Comparison of ENCODE assay signal across 17 mouse cellular contexts in genomic region chr1:59573843-59574242, GRCm38 (mm10). TPM values are rescaled to one million over a fixed set of nuclear protein-coding genes. Genes with fewer than 3 reads are reported as not detected.
DNase-seq lines count a peak whose midpoint lies in the region; ATAC-seq and TF ChIP-seq lines count a peak whose summit lies in the region.
"Had no signal": no experiment of that assay in that cellular context is flagged by ENCODE, and none has a peak within 500 bp of the region (broad histone marks: within the 10 kb centered on the region; RNA-seq: fewer than 3 reads in every experiment).

No protein-coding gene starts in this region.

- H3K9me3 ChIP-seq in lung, embryonic 14.5 days (ENCODE audit: low read depth, low read length) = no peaks in the 10 kb centered on the region
- H3K9me3 ChIP-seq in forebrain, embryonic 12.5 days = no peaks in the 10 kb centered on the region
- no peaks in the 10 kb centered on the region for H3K9me3 ChIP-seq in hindbrain, embryonic 16.5 days (ENCODE audit: control insufficient read depth, low read length)
- no peaks in the 10 kb centered on the region for H3K9me3 ChIP-seq in neural tube, embryonic 14.5 days (ENCODE audit: control insufficient read depth, low read length)
- H3K9me3 ChIP-seq in intestine, postnatal 0 days (ENCODE audit: control insufficient read depth) = no peaks in the 10 kb centered on the region
- H3K9me3 ChIP-seq: intestine, embryonic 15.5 days had no signal

- peaks cover 6% of the 10 kb centered on the region; the same call in 1 of the 2 replicates for H3K4me1 ChIP-seq in lung, embryonic 14.5 days (ENCODE audit: insufficient read depth)
- peaks cover 20% of the 10 kb centered on the region for H3K4me1 ChIP-seq in forebrain, embryonic 12.5 days
- H3K4me1 ChIP-seq in hindbrain, embryonic 16.5 days (ENCODE audit: control insufficient read depth, insufficient read depth, low read depth, low read length) = peaks cover 7% of the 10 kb centered on the region; the same call in 1 of the 2 replicates
- H3K4me1 ChIP-seq in neural tube, embryonic 14.5 days (ENCODE audit: control insufficient read depth, insufficient read depth, low read length) = peaks cover 8% of the 10 kb centered on the region
- H3K4me1 ChIP-seq in intestine, postnatal 0 days (replicated peaks; ENCODE audit: control insufficient read depth, insufficient read depth, low read length) = no peaks in the 10 kb centered on the region

- 0 out of 2 replicates have a peak, but pooled peaks have one; percentile 14 for ATAC-seq in lung, embryonic 14.5 days (ENCODE audit: insufficient read depth)
- ATAC-seq in forebrain, embryonic 12.5 days (ENCODE audit: low FRiP score) = peak; percentile 24; the same call in 1 of the 2 replicates
- peak; percentile 18; the same call in 1 of the 2 replicates for ATAC-seq in hindbrain, embryonic 16.5 days
- ATAC-seq in neural tube, embryonic 14.5 days (ENCODE audit: low read depth) = peak; percentile 16; the same call in 1 of the 2 replicates
- no peak for ATAC-seq in intestine, postnatal 0 days

- no peak overlapping the region for H3K4me3 ChIP-seq in lung, embryonic 14.5 days (ENCODE audit: low read depth, low read length)
- H3K4me3 ChIP-seq in forebrain, embryonic 12.5 days (replicated peaks) = no peak overlapping the region
- H3K4me3 ChIP-seq in hindbrain, embryonic 16.5 days (ENCODE audit: low read length) = no peak overlapping the region
- H3K4me3 ChIP-seq in neural tube, embryonic 14.5 days (ENCODE audit: low read depth, low read length) = no peak overlapping the region
- H3K4me3 ChIP-seq in intestine, postnatal 0 days (ENCODE audit: low read depth, low read length) = no peak overlapping the region

- no peak for DNase-seq in lung, embryonic 14.5 days
- no peak for DNase-seq in lung, postnatal 4 days
- no peak for DNase-seq in layer of hippocampus, postnatal 36 days
- DNase-seq in thymus, postnatal 4 days = no peak
- DNase-seq: adrenal gland, adult 2 months; cerebellum, adult 8-10 months; kidney, postnatal 25 days; left cerebral cortex, postnatal 4 days; lung, postnatal 36 days; thymus, postnatal 14 days had no signal

- H3K4me2 ChIP-seq in lung, embryonic 14.5 days = no peak overlapping the region
- H3K4me2 ChIP-seq in forebrain, embryonic 12.5 days = no peak overlapping the region
- peak overlapping the region; percentile 68 for H3K4me2 ChIP-seq in hindbrain, embryonic 16.5 days (ENCODE audit: low read length)
- peak overlapping the region; percentile 58; the same call in 1 of the 2 replicates for H3K4me2 ChIP-seq in neural tube, embryonic 14.5 days (ENCODE audit: low read depth, low read length)
- no peak overlapping the region for H3K4me2 ChIP-seq in intestine, postnatal 0 days (replicated peaks; ENCODE audit: low read depth)

- 76% methylated on average over 3 of the region's 3 CpGs for WGBS in lung, embryonic 14.5 days
- 64% methylated on average over 3 of the region's 3 CpGs for WGBS in forebrain, embryonic 12.5 days
- 52% methylated on average over 3 of the region's 3 CpGs for WGBS in hindbrain, embryonic 16.5 days
- WGBS in neural tube, embryonic 14.5 days = 49% methylated on average over 3 of the region's 3 CpGs
- 94% methylated on average over 3 of the region's 3 CpGs for WGBS in intestine, postnatal 0 days

- no peak overlapping the region for H3K27ac ChIP-seq in lung, embryonic 14.5 days (ENCODE audit: low read depth)
- peak overlapping the region; percentile 80 for H3K27ac ChIP-seq in forebrain, embryonic 12.5 days
- peak overlapping the region; percentile 71 for H3K27ac ChIP-seq in hindbrain, embryonic 16.5 days (ENCODE audit: low read depth, low read length)
- H3K27ac ChIP-seq in neural tube, embryonic 14.5 days (ENCODE audit: low read depth, low read length) = peak overlapping the region; percentile 75
- no peak overlapping the region for H3K27ac ChIP-seq in intestine, postnatal 0 days (ENCODE audit: low read depth, low read length)
- H3K27ac ChIP-seq: intestine, embryonic 15.5 days had no signal

- H3K27me3 ChIP-seq in lung, embryonic 14.5 days (ENCODE audit: insufficient read depth, low read length) = no peaks in the 10 kb centered on the region
- H3K27me3 ChIP-seq in forebrain, embryonic 12.5 days = peaks cover 16% of the 10 kb centered on the region; the same call in 1 of the 2 replicates
- H3K27me3 ChIP-seq in hindbrain, embryonic 16.5 days (replicated peaks; ENCODE audit: control insufficient read depth, insufficient read depth, low read length) = no peaks in the 10 kb centered on the region
- H3K27me3 ChIP-seq in neural tube, embryonic 14.5 days (ENCODE audit: control insufficient read depth, insufficient read depth, low read length) = no peaks in the 10 kb centered on the region
- H3K27me3 ChIP-seq in intestine, postnatal 0 days (replicated peaks; ENCODE audit: control insufficient read depth, insufficient read depth, low read length) = no peaks in the 10 kb centered on the region
- H3K27me3 ChIP-seq: intestine, embryonic 15.5 days had no signal

- TF ChIP-seq CTCF in lung, embryonic 14.5 days (IDR thresholded peaks at IDR 0.05; ENCODE audit: low read depth) = no peak
- TF ChIP-seq CTCF in intestine, postnatal 0 days (IDR thresholded peaks at IDR 0.05; ENCODE audit: low read depth) = no peak

- no peak overlapping the region for H3K9ac ChIP-seq in lung, embryonic 14.5 days
- 0 out of 2 replicates have a peak overlapping the region, but pooled peaks have one; percentile 54 for H3K9ac ChIP-seq in forebrain, embryonic 12.5 days
- peak overlapping the region; percentile 53; the same call in 1 of the 2 replicates for H3K9ac ChIP-seq in hindbrain, embryonic 16.5 days (ENCODE audit: low read depth, low read length)
- peak overlapping the region; percentile 50 for H3K9ac ChIP-seq in neural tube, embryonic 14.5 days (replicated peaks; ENCODE audit: low read depth, low read length)
- H3K9ac ChIP-seq in intestine, postnatal 0 days (ENCODE audit: low read depth, low read length) = no peak overlapping the region
- H3K9ac ChIP-seq: intestine, embryonic 15.5 days had no signal

- H3K36me3 ChIP-seq in lung, embryonic 14.5 days (ENCODE audit: insufficient read depth) = no peaks in the 10 kb centered on the region
- H3K36me3 ChIP-seq in forebrain, embryonic 12.5 days (replicated peaks) = no peaks in the 10 kb centered on the region
- H3K36me3 ChIP-seq in hindbrain, embryonic 16.5 days (ENCODE audit: control insufficient read depth, insufficient read depth, low read length) = no peaks in the 10 kb centered on the region
- H3K36me3 ChIP-seq in neural tube, embryonic 14.5 days (ENCODE audit: control insufficient read depth, insufficient read depth, low read length) = no peaks in the 10 kb centered on the region
- no peaks in the 10 kb centered on the region for H3K36me3 ChIP-seq in intestine, postnatal 0 days (ENCODE audit: control insufficient read depth, insufficient read depth)
- H3K36me3 ChIP-seq: intestine, embryonic 15.5 days had no signal

RNA-seq across cellular contexts. Expression of gene Gm973, which starts 57.8 kb away (rescaled TPM):
- polyA plus RNA-seq in lung, embryonic 14.5 days (2014; fragmentation: Nextera tagmentation; extraction: Ambion mirVana) = 0.41 TPM in 1 of 2 replicates, not detected in the other
- polyA plus RNA-seq in forebrain, embryonic 12.5 days (2016; fragmentation: Nextera tagmentation; extraction: Ambion mirVana) = 1.1 and 1.3 TPM in 2 replicates
- polyA plus RNA-seq in hindbrain, embryonic 16.5 days (2015; fragmentation: Nextera tagmentation; extraction: Ambion mirVana) = 11.3 and 11.5 TPM in 2 replicates
- 9.0 and 13.2 TPM in 2 replicates for polyA plus RNA-seq in neural tube, embryonic 14.5 days (2014; fragmentation: Nextera tagmentation; extraction: Ambion mirVana)
- total RNA-seq in layer of hippocampus, postnatal 36 days (2021) = 10 to 100 TPM; 10.8 to 11.0 TPM
- 0.33 and 0.72 TPM in 2 replicates for polyA plus RNA-seq in intestine, postnatal 0 days (2015; fragmentation: Nextera tagmentation; extraction: Ambion mirVana)
- polyA plus RNA-seq: C2C12; liver, embryonic 16.5 days had no signal

Comparison
In these comparisons a context has a peak if more than half of its experiments do, and no peak if none do; other contexts are left out.
1. H3K27ac ChIP-seq: peak in forebrain, embryonic 12.5 days (single experiment), hindbrain, embryonic 16.5 days (single experiment) and neural tube, embryonic 14.5 days (single experiment); none in lung, embryonic 14.5 days (single experiment) and intestine, postnatal 0 days (single experiment).
2. H3K4me2 ChIP-seq: peak in hindbrain, embryonic 16.5 days (single experiment) and neural tube, embryonic 14.5 days (single experiment); none in lung, embryonic 14.5 days (single experiment), forebrain, embryonic 12.5 days (single experiment) and intestine, postnatal 0 days (single experiment).
3. H3K9ac ChIP-seq: peak in forebrain, embryonic 12.5 days (single experiment), hindbrain, embryonic 16.5 days (single experiment) and neural tube, embryonic 14.5 days (single experiment); none in lung, embryonic 14.5 days (single experiment) and intestine, postnatal 0 days (single experiment).